Mouse (Mus musculus) frontal cortex, adult 2 months (tissue): ENCODE measurements around the gene Dhdh. TPM values are rescaled to one million over a fixed set of nuclear protein-coding genes. Genes with fewer than 3 reads are reported as not detected.

ENCODE experiments used
- polyA plus RNA-seq: library from polyadenylated mRNA; depleted of rRNA; stranded (reverse); fragments of >200 nt; gene quantifications from 2 replicates; pipeline ENCODE4 v1.2.3, GENCODE M21; 2012; rRNA removed

Gene Dhdh
- polyA plus RNA-seq, 1 experiment, result 8.8 TPM

Other genes with a start within 250 kb of the Dhdh start
- gene Cd37, start 249.7 kb downstream of the Dhdh start, polyA plus RNA-seq, result 10.3 and 11.2 TPM in 2 replicates
- 1.1 and 1.2 TPM in 2 replicates for gene Slc6a16, start 247.7 kb downstream of the Dhdh start, polyA plus RNA-seq
- gene Slc6a21, start 211.3 kb downstream of the Dhdh start, polyA plus RNA-seq, result 0.20 and 0.29 TPM in 2 replicates
- 22.6 and 24.5 TPM in 2 replicates for gene Trpm4, start 155.0 kb downstream of the Dhdh start, polyA plus RNA-seq
- gene Hrc, start 153.5 kb downstream of the Dhdh start, polyA plus RNA-seq, result 0.60 and 0.61 TPM in 2 replicates
- 114 and 126 TPM in 2 replicates for gene Ppfia3, start 121.8 kb downstream of the Dhdh start, polyA plus RNA-seq
- 241 and 267 TPM in 2 replicates for gene Lin7b, start 118.2 kb downstream of the Dhdh start, polyA plus RNA-seq
- 854 and 909 TPM in 2 replicates for gene Snrnp70, start 93.1 kb downstream of the Dhdh start, polyA plus RNA-seq
- 0.06 TPM in 1 of 2 replicates, not detected in the other for gene Kcna7, start 83.2 kb downstream of the Dhdh start, polyA plus RNA-seq
- 0.12 and 0.23 TPM in 2 replicates for gene Ntf5, start 75.1 kb downstream of the Dhdh start, polyA plus RNA-seq
- gene Lhb, start 68.0 kb downstream of the Dhdh start, polyA plus RNA-seq, result not detected in 2 replicates
- 20.5 and 20.9 TPM in 2 replicates for gene Gys1, start 54.0 kb downstream of the Dhdh start, polyA plus RNA-seq
- gene Ruvbl2, start 50.7 kb downstream of the Dhdh start, polyA plus RNA-seq, result 46.9 and 47.2 TPM in 2 replicates
- 647 and 719 TPM in 2 replicates for gene Ftl1, start 28.9 kb downstream of the Dhdh start, polyA plus RNA-seq
- 108 and 110 TPM in 2 replicates for gene Bax, start 21.9 kb downstream of the Dhdh start, polyA plus RNA-seq
- gene Tulp2, start 6.9 kb downstream of the Dhdh start, polyA plus RNA-seq, result 0.12 and 0.17 TPM in 2 replicates
- 0.23 TPM in 1 of 2 replicates, not detected in the other for gene Gm45808, start 2.0 kb downstream of the Dhdh start, polyA plus RNA-seq
- gene Nucb1, start 21.6 kb upstream of the Dhdh start, polyA plus RNA-seq, result 88.5 and 103 TPM in 2 replicates
- gene Ppp1r15a, start 37.5 kb upstream of the Dhdh start, polyA plus RNA-seq, result 19.9 and 20.3 TPM in 2 replicates
- 5.4 and 8.5 TPM in 2 replicates for gene Plekha4, start 37.5 kb upstream of the Dhdh start, polyA plus RNA-seq
- gene Hsd17b14, start 66.1 kb upstream of the Dhdh start, polyA plus RNA-seq, result 0.34 and 0.53 TPM in 2 replicates
- gene Bcat2, start 81.3 kb upstream of the Dhdh start, polyA plus RNA-seq, result 22.6 and 23.2 TPM in 2 replicates
- gene Fgf21, start 126.7 kb upstream of the Dhdh start, polyA plus RNA-seq, result not detected in 2 replicates
- 0.08 TPM in 2 replicates for gene Fut1, start 128.5 kb upstream of the Dhdh start, polyA plus RNA-seq
- gene Izumo1, start 133.0 kb upstream of the Dhdh start, polyA plus RNA-seq, result 0.08 and 0.10 TPM in 2 replicates
- 7.2 and 7.3 TPM in 2 replicates for gene Rasip1, start 138.7 kb upstream of the Dhdh start, polyA plus RNA-seq
- gene Mamstr, start 151.2 kb upstream of the Dhdh start, polyA plus RNA-seq, result 5.9 and 6.6 TPM in 2 replicates
- 0.13 and 0.16 TPM in 2 replicates for gene Fut2, start 177.6 kb upstream of the Dhdh start, polyA plus RNA-seq
- 1.7 and 4.7 TPM in 2 replicates for gene Ntn5, start 195.2 kb upstream of the Dhdh start, polyA plus RNA-seq
- 1.4 TPM in 2 replicates for gene Sec1, start 205.6 kb upstream of the Dhdh start, polyA plus RNA-seq
- 283 and 318 TPM in 2 replicates for gene Car11, start 211.0 kb upstream of the Dhdh start, polyA plus RNA-seq
- 208 and 221 TPM in 2 replicates for gene Dbp, start 216.3 kb upstream of the Dhdh start, polyA plus RNA-seq
- 280 and 304 TPM in 2 replicates for gene Rpl18, start 226.7 kb upstream of the Dhdh start, polyA plus RNA-seq
- 22.4 and 23.3 TPM in 2 replicates for gene Sphk2, start 229.2 kb upstream of the Dhdh start, polyA plus RNA-seq
- gene Fam83e, start 232.4 kb upstream of the Dhdh start, polyA plus RNA-seq, result 0.18 and 0.21 TPM in 2 replicates
- not detected in 2 replicates for gene Spaca4, start 237.0 kb upstream of the Dhdh start, polyA plus RNA-seq